Mouse (Mus musculus) embryonic fibroblast, embryonic 13.5 days (primary cell): ENCODE measurements around the gene Gm17364.

Experiments used
- CTCF ChIP-seq: IDR thresholded peaks from 2 replicates; pipeline ENCODE4 v1.5.1; 2011; ENCODE audit warnings: mild to moderate bottlenecking, control low read depth, low read length, moderate library complexity, borderline replicate concordance; ENCODE audit not compliant: insufficient read depth
- POLR2A ChIP-seq: IDR thresholded peaks from 2 replicates; pipeline ENCODE4 v1.6.1; 2011; ENCODE audit warnings: low read depth, mild to moderate bottlenecking, control low read depth, low read length, moderate library complexity

- no peak for TF ChIP-seq POLR2A
- no peak for TF ChIP-seq CTCF
Observed at GRCm38 (mm10) chr13:41250318-41250981, 23.3 kb downstream of the Gm17364 start.
